Mouse (Mus musculus) ES-E14 (cell line): Measurements from ENCODE around the gene Gemin7. TPM values are rescaled to one million over a fixed set of nuclear protein-coding genes. Genes with fewer than 3 reads are reported as not detected.

Experiments
- DNase-seq: peaks from one replicate; pipeline ENCODE4 v3.0.0-alpha.2; 2013; ENCODE audit warnings: low read depth, low spot score
- H3K27ac ChIP-seq: 2 replicates; pipeline ENCODE4 v1.5.1; 2012; ENCODE audit warnings: low read depth, mild to moderate bottlenecking, low read length, moderate library complexity, mixed read lengths; ENCODE audit not compliant: poor library complexity, insufficient read depth, severe bottlenecking
- H3K36me3 ChIP-seq: 2 replicates; pipeline ENCODE4 v1.6.1; 2012; ENCODE audit warnings: mild to moderate bottlenecking, low read length, moderate library complexity, mixed read lengths; ENCODE audit not compliant: control insufficient read depth, poor library complexity, insufficient read depth, severe bottlenecking
- H3K4me1 ChIP-seq, 2 experiments: fragments of 150-350 bp in 1 of 2; sonication (generic) in 1 of 2; 2 replicates each; pipeline ENCODE4 v1.6.1; 2012; ENCODE audit warnings: low read length in 2 of 2, mild to moderate bottlenecking in 1 of 2, mixed read lengths in 1 of 2; ENCODE audit not compliant: control insufficient read depth in 2 of 2, insufficient read depth in 2 of 2, poor library complexity in 1 of 2
- H3K4me3 ChIP-seq, 2 experiments: fragments of 150-350 bp in 1 of 2; sonication (generic) in 1 of 2; 2 replicates each; pipeline ENCODE4 v1.5.1; 2012; ENCODE audit warnings: low read length in 2 of 2, low read depth in 1 of 2, mild to moderate bottlenecking in 1 of 2, mixed read lengths in 1 of 2; ENCODE audit not compliant: insufficient read depth in 1 of 2, poor library complexity in 1 of 2, severe bottlenecking in 1 of 2
- H3K9ac ChIP-seq: 2 replicates; pipeline ENCODE4 v1.6.1; 2012; ENCODE audit warnings: low read depth, mild to moderate bottlenecking, low read length, mixed read lengths; ENCODE audit not compliant: poor library complexity, insufficient read depth, severe bottlenecking
- H3K9me3 ChIP-seq: fragments of 150-350 bp; sonication (generic); 2 replicates; pipeline ENCODE4 v1.6.1; 2012; ENCODE audit warnings: low read depth, mild to moderate bottlenecking, low read length; ENCODE audit not compliant: control insufficient read depth, insufficient read depth
- CHD2 ChIP-seq: IDR thresholded peaks from 2 replicates; pipeline ENCODE4 v1.6.1; 2014; ENCODE audit warnings: mild to moderate bottlenecking, low read depth, low read length, inconsistent platforms
- HCFC1 ChIP-seq: IDR thresholded peaks from 2 replicates; pipeline ENCODE4 v1.6.1; 2012; ENCODE audit warnings: low read length, inconsistent platforms, borderline replicate concordance; ENCODE audit not compliant: insufficient read depth
- MAFK ChIP-seq: IDR thresholded peaks from 2 replicates; pipeline ENCODE4 v1.6.1; 2014; ENCODE audit warnings: mild to moderate bottlenecking, low read depth, low read length, inconsistent platforms; ENCODE audit not compliant: insufficient read depth
- ZC3H11A ChIP-seq: IDR thresholded peaks from 2 replicates; pipeline ENCODE4 v1.6.1; 2012; ENCODE audit warnings: low read depth, mild to moderate bottlenecking, inconsistent platforms, low read length, borderline replicate concordance
- ZNF384 ChIP-seq: IDR thresholded peaks from 2 replicates; pipeline ENCODE4 v1.6.1; 2012; ENCODE audit warnings: low read depth, low read length, inconsistent platforms
- in situ Hi-C, 2 experiments: fragments of 600-800 bp; cut with MboI; formaldehyde crosslinking; loops; one replicate each; pipeline ENCODE4 v1.15.1; 2025; ENCODE audit warnings: low sequenced_read_pairs in 2 of 2, inconsistent platforms in 1 of 2; ENCODE audit not compliant: unreplicated experiment in 2 of 2
- total RNA-seq: library from RNA; depleted of rRNA; stranded (reverse); fragments of 300-350 nt; gene quantifications from 2 replicates; pipeline ENCODE4 v1.2.3, GENCODE M21; 2012; rRNA removed

Gemin7 gene
- total RNA-seq: 42.1 and 54.2 TPM in 2 replicates

- peak; percentile 59 for DNase-seq
- H3K9ac ChIP-seq: peak within 1 kb of the TSS; percentile 80
- peaks cover 5 to 27% of the 10 kb centered on the region in 2 experiments for H3K4me1 ChIP-seq
- peak within 1 kb of the TSS; percentile 78 to 84 for H3K4me3 ChIP-seq
- peak within 1 kb of the TSS; percentile 26; the same call in 1 of the 2 replicates for H3K27ac ChIP-seq
- in situ Hi-C loops: no loop called here
- TF ChIP-seq CHD2 (no peak), HCFC1 (no peak), ZNF384 (no peak), ZC3H11A (no peak), MAFK (no peak)
- peaks cover 22% of the 10 kb centered on the region for H3K36me3 ChIP-seq
- no peaks in the 10 kb centered on the region for H3K9me3 ChIP-seq
Measured at GRCm38 (mm10) chr7:19577141-19577852, at the start of gene Gemin7, which contains the start of gene Zfp296. Gene Gemin7, minus strand, starts transcription at chr7:19577595. Gene Zfp296, plus strand, starts transcription at chr7:19577287.

GRCm38 (mm10) chr7:19623433-19623832 is 46.0 kb upstream of the Gemin7 start:
- H3K36me3 ChIP-seq: no peaks in the 10 kb centered on the region
- TF ChIP-seq CHD2 (no peak), HCFC1 (no peak), ZNF384 (no peak), MAFK (no peak), ZC3H11A (no peak)
- H3K4me1 ChIP-seq: peaks cover 2 to 13% of the 10 kb centered on the region in 2 experiments; a peak in 2 of 4 replicates
- H3K9me3 ChIP-seq: no peaks in the 10 kb centered on the region
- no peak overlapping the region for H3K27ac ChIP-seq
- H3K4me3 ChIP-seq: no peak overlapping the region
- DNase-seq: no peak
- in situ Hi-C loops: no loop called here
- no peak overlapping the region for H3K9ac ChIP-seq

GRCm38 (mm10) chr7:19622241-19622640 is 44.8 kb upstream of the Gemin7 start:
- H3K9me3 ChIP-seq: no peaks in the 10 kb centered on the region
- H3K36me3 ChIP-seq: no peaks in the 10 kb centered on the region
- no peak overlapping the region for H3K4me3 ChIP-seq
- H3K4me1 ChIP-seq: peaks cover 2 to 13% of the 10 kb centered on the region in 2 experiments; a peak in 2 of 4 replicates
- DNase-seq: no peak
- no peak overlapping the region for H3K27ac ChIP-seq
- H3K9ac ChIP-seq: no peak overlapping the region
- in situ Hi-C loops: no loop called here
- TF ChIP-seq HCFC1 (no peak), ZNF384 (no peak), CHD2 (no peak), ZC3H11A (no peak), MAFK (no peak)

GRCm38 (mm10) chr7:19620811-19621210 is 43.4 kb upstream of the Gemin7 start:
- no peak overlapping the region for H3K4me3 ChIP-seq
- DNase-seq: no peak
- H3K9ac ChIP-seq: no peak overlapping the region
- TF ChIP-seq MAFK: no peak
- TF ChIP-seq ZNF384: no peak
- TF ChIP-seq ZC3H11A: no peak
- no peak for TF ChIP-seq HCFC1
- TF ChIP-seq CHD2: no peak
- no peaks in the 10 kb centered on the region for H3K36me3 ChIP-seq
- no peak overlapping the region for H3K27ac ChIP-seq
- H3K4me1 ChIP-seq: peaks cover 2 to 11% of the 10 kb centered on the region in 2 experiments; a peak in 2 of 4 replicates
- H3K9me3 ChIP-seq: no peaks in the 10 kb centered on the region
- in situ Hi-C loops: no loop called here
